Mouse (Mus musculus) lung, adult 2 months (tissue): ENCODE measurements around the gene Ing1. TPM values are rescaled to one million over a fixed set of nuclear protein-coding genes. Genes with fewer than 3 reads are reported as not detected.
A peak's percentile ranks its signal among the peaks of the same experiment; 100 is the strongest.

ENCODE experiments used
- DNase-seq: peaks from one replicate; pipeline ENCODE4 v3.0.0; 2022
- H3K4me1 ChIP-seq: fragments of 200-500 bp; 2 replicates; pipeline ENCODE4 v1.6.1; 2011; ENCODE audit warnings: low read length; ENCODE audit not compliant: control insufficient read depth, insufficient read depth
- H3K4me3 ChIP-seq: fragments of 200-500 bp; replicated peaks from 2 replicates; pipeline ENCODE3; 2011; ENCODE audit warnings: low read depth, mild to moderate bottlenecking, control low read depth, low read length; ENCODE audit errors: extremely low read depth
- CTCF ChIP-seq: fragments of 200-500 bp; IDR thresholded peaks from 2 replicates; pipeline ENCODE4 v1.5.1; 2011; ENCODE audit warnings: mild to moderate bottlenecking, low read length, control low read depth; ENCODE audit not compliant: insufficient read depth
- POLR2A ChIP-seq: fragments of 200-500 bp; IDR thresholded peaks from 2 replicates; pipeline ENCODE4 v1.6.1; 2011; ENCODE audit warnings: low read depth, mild to moderate bottlenecking, control low read depth, low read length, borderline replicate concordance; ENCODE audit errors: extremely low read depth
- WGBS: fragments of 180-500 bp; shearing (Covaris S2); methylation state at CpG from one replicate; pipeline ENCODE4 v1.1.7; 2018; 5-methylcytosine and 5-hydroxymethylcytosine counted together
- polyA plus RNA-seq: library from polyadenylated mRNA; depleted of rRNA; stranded (reverse); fragments of >200 nt; gene quantifications from 2 replicates; pipeline ENCODE4 v1.2.3, GENCODE M21; 2012; rRNA removed

Ing1 gene
- polyA plus RNA-seq, 1 experiment, result 21.5 TPM

- 28% methylated on average over 14 of the region's 14 CpGs for WGBS
Observed at GRCm38 (mm10) chr8:11602006-11602680, 46.8 kb downstream of the Ing1 start.

GRCm38 (mm10) chr8:11608848-11609247 is 53.5 kb downstream of the Ing1 start:
- 93% methylated on average over 9 of the region's 9 CpGs for WGBS
- no peak for DNase-seq
- Histone ChIP-seq H3K4me3 (no peak overlapping the region), H3K4me1 (no peaks in the 10 kb centered on the region)
- TF ChIP-seq POLR2A, result no peak
- no peak for TF ChIP-seq CTCF

More at GRCm38 (mm10) chr8:11602006-11602680, 46.8 kb downstream of the Ing1 start:
- TF ChIP-seq POLR2A (no peak), CTCF (peak; percentile 66)
- peak; percentile 59 for DNase-seq
- Histone ChIP-seq H3K4me3 (no peak overlapping the region), H3K4me1 (no peaks in the 10 kb centered on the region)

Other genes starting within 250 kb of the Ing1 start
- 219 and 237 TPM in 2 replicates for gene Col4a2, start 242.8 kb upstream of the Ing1 start, polyA plus RNA-seq
- 556 and 580 TPM in 2 replicates for gene Col4a1, start 242.7 kb upstream of the Ing1 start, polyA plus RNA-seq
- 17.3 and 19.5 TPM in 2 replicates for gene Rab20, start 76.9 kb upstream of the Ing1 start, polyA plus RNA-seq
- 142 and 150 TPM in 2 replicates for gene Naxd, start 58.1 kb upstream of the Ing1 start, polyA plus RNA-seq
- 38.8 and 48.4 TPM in 2 replicates for gene Cars2, start 4.8 kb upstream of the Ing1 start, polyA plus RNA-seq
- 52.3 and 54.5 TPM in 2 replicates for gene Ankrd10, start 80.2 kb downstream of the Ing1 start, polyA plus RNA-seq
- not detected in 2 replicates for gene 1700016D06Rik, start 145.5 kb downstream of the Ing1 start, polyA plus RNA-seq
- 50.9 and 56.2 TPM in 2 replicates for gene Arhgef7, start 172.2 kb downstream of the Ing1 start, polyA plus RNA-seq